Mouse (Mus musculus) hindbrain, embryonic 16.5 days (tissue): ENCODE results near the gene Tgfbr3. TPM values are rescaled to one million over a fixed set of nuclear protein-coding genes. Genes with fewer than 3 reads are reported as not detected.

Source experiments
- ATAC-seq: fragments of 200-750 bp; cut with Nextera tagmentation; 2 replicates; pipeline ENCODE4 v1.8.0; 2017; ENCODE audit warnings: moderate TSS enrichment, moderate library complexity
- H3K27ac ChIP-seq: fragments of 300-500 bp; sonication (generic); 2 replicates; pipeline ENCODE4 v1.5.1; 2014; ENCODE audit warnings: low read depth, mild to moderate bottlenecking, control low read depth, low read length, moderate library complexity
- H3K27me3 ChIP-seq: fragments of 300-500 bp; sonication (generic); replicated peaks from 2 replicates; pipeline ENCODE4 v1.6.1; 2014; ENCODE audit warnings: low read length; ENCODE audit not compliant: control insufficient read depth, insufficient read depth
- H3K36me3 ChIP-seq: fragments of 300-500 bp; sonication (generic); 2 replicates; pipeline ENCODE4 v1.6.1; 2014; ENCODE audit warnings: mild to moderate bottlenecking, low read length, moderate library complexity, mixed read lengths; ENCODE audit not compliant: control insufficient read depth, insufficient read depth
- H3K4me1 ChIP-seq: fragments of 300-500 bp; sonication (generic); 2 replicates; pipeline ENCODE4 v1.6.1; 2014; ENCODE audit warnings: low read depth, low read length; ENCODE audit not compliant: control insufficient read depth, insufficient read depth
- H3K4me2 ChIP-seq: fragments of 300-500 bp; sonication (generic); 2 replicates; pipeline ENCODE4 v1.6.1; 2014; ENCODE audit warnings: mild to moderate bottlenecking, low read length, control low read depth, moderate library complexity
- H3K4me3 ChIP-seq: fragments of 300-500 bp; sonication (generic); 2 replicates; pipeline ENCODE4 v1.5.1; 2014; ENCODE audit warnings: mild to moderate bottlenecking, low read length, control low read depth, moderate library complexity
- H3K9ac ChIP-seq: fragments of 300-500 bp; sonication (generic); 2 replicates; pipeline ENCODE4 v1.6.1; 2014; ENCODE audit warnings: low read depth, mild to moderate bottlenecking, control low read depth, low read length, moderate library complexity
- H3K9me3 ChIP-seq: fragments of 300-500 bp; sonication (generic); 2 replicates; pipeline ENCODE4 v1.6.1; 2014; ENCODE audit warnings: mild to moderate bottlenecking, low read length, moderate library complexity; ENCODE audit not compliant: control insufficient read depth
- WGBS: fragments of 180-500 bp; shearing (Covaris S2); extraction: QIAGEN DNeasy Blood & Tissue Kit; methylation state at CpG from one replicate; pipeline ENCODE4 v1.1.7; 2014; 5-methylcytosine and 5-hydroxymethylcytosine counted together
- polyA plus RNA-seq: library from polyadenylated mRNA; unstranded; fragments of >200 nt; fragmentation: Nextera tagmentation; extraction: Ambion mirVana; gene quantifications from 2 replicates; pipeline ENCODE4 v1.2.1, GENCODE M21; 2015

Gene Tgfbr3
- polyA plus RNA-seq, 1 experiment from 2014 or later: 5.9 TPM

- Histone ChIP-seq H3K36me3 (no peaks in the 10 kb centered on the region), H3K4me3 (no peak overlapping the region), H3K9me3 (no peaks in the 10 kb centered on the region), H3K9ac (no peak overlapping the region), H3K27ac (no peak overlapping the region), H3K4me1 (no peaks in the 10 kb centered on the region), H3K27me3 (no peaks in the 10 kb centered on the region), H3K4me2 (no peak overlapping the region)
- WGBS: 92% methylated on average over 9 of the region's 9 CpGs
- ATAC-seq: no peak
Observed at GRCm38 (mm10) chr5:107193160-107193559, 96.3 kb downstream of the Tgfbr3 start.

GRCm38 (mm10) chr5:107192372-107192771 lies 97.1 kb downstream of the Tgfbr3 start:
- Histone ChIP-seq H3K9me3 (no peaks in the 10 kb centered on the region), H3K9ac (no peak overlapping the region), H3K27me3 (no peaks in the 10 kb centered on the region), H3K4me3 (no peak overlapping the region), H3K27ac (no peak overlapping the region), H3K4me2 (no peak overlapping the region), H3K36me3 (no peaks in the 10 kb centered on the region), H3K4me1 (no peaks in the 10 kb centered on the region)
- WGBS: 52% methylated on average over 7 of the region's 7 CpGs
- ATAC-seq: no peak

- Histone ChIP-seq H3K27me3 (no peaks in the 10 kb centered on the region), H3K4me1 (no peaks in the 10 kb centered on the region), H3K27ac (no peak overlapping the region), H3K9ac (no peak overlapping the region), H3K36me3 (no peaks in the 10 kb centered on the region), H3K4me2 (no peak overlapping the region), H3K4me3 (no peak overlapping the region), H3K9me3 (no peaks in the 10 kb centered on the region)
- ATAC-seq: no peak
- WGBS: 84% methylated on average over 10 of the region's 10 CpGs
Observed at GRCm38 (mm10) chr5:107188551-107188950, 100.9 kb downstream of the Tgfbr3 start.

DNA sequence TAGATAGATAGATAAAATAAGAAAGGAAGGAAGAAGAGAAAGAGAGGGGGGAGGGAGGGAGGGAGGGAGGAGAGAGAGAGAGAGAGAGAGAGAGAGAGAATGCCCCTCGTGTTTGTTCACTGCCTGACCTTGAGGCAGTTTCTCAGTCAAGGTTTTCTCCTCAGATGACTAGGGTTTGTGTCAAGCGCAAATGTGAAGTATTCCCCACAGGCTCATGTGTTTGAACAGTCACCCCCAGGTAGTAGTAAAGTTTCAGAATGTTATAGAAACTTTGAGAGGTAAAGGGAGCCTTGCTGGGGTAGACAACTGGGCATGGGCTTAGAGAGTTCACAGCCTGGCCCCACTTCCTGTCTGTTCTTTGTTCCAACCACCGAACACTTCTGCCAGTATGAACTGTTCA lies 103.2 kb downstream of the Tgfbr3 start:
- Histone ChIP-seq H3K4me2 (no peak overlapping the region), H3K27me3 (no peaks in the 10 kb centered on the region), H3K9ac (no peak overlapping the region), H3K27ac (no peak overlapping the region), H3K9me3 (no peaks in the 10 kb centered on the region), H3K4me3 (no peak overlapping the region), H3K4me1 (no peaks in the 10 kb centered on the region), H3K36me3 (no peaks in the 10 kb centered on the region)
- WGBS: 88% methylated on average over 3 of the region's 3 CpGs
- no peak for ATAC-seq

GRCm38 (mm10) chr5:107184158-107184883 lies 105.1 kb downstream of the Tgfbr3 start:
- no peaks in the 10 kb centered on the region for H3K4me1 ChIP-seq
- 86% methylated on average over 8 of the region's 8 CpGs for WGBS
- H3K9ac ChIP-seq: no peak overlapping the region
- no peaks in the 10 kb centered on the region for H3K9me3 ChIP-seq
- no peaks in the 10 kb centered on the region for H3K27me3 ChIP-seq
- no peak for ATAC-seq
- H3K36me3 ChIP-seq: no peaks in the 10 kb centered on the region
- no peak overlapping the region for H3K4me2 ChIP-seq
- H3K4me3 ChIP-seq: no peak overlapping the region
- H3K27ac ChIP-seq: no peak overlapping the region

DNA sequence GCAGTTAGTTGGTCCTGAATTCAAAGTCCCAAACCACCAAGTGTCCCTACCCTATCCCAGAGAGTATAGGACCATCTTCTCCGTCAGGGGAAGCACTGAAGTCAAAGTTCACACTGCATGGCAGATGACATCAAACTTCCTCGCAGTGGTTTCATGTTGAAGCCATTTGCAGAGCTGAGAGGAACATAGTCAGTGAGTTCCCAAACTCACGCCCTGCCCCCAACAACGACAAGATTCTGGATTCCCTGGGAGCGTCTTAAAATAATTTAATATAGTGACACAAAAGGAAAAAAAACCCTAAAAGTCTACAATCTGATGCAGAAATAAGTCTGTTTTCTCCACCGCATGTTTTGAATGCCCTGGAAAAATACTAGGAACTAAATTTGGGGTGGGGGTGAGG lies 105.9 kb downstream of the Tgfbr3 start:
- Histone ChIP-seq H3K9me3 (no peaks in the 10 kb centered on the region), H3K4me3 (no peak overlapping the region), H3K27me3 (no peaks in the 10 kb centered on the region), H3K27ac (no peak overlapping the region), H3K9ac (no peak overlapping the region), H3K4me1 (no peaks in the 10 kb centered on the region), H3K36me3 (no peaks in the 10 kb centered on the region), H3K4me2 (no peak overlapping the region)
- 83% methylated on average over 6 of the region's 6 CpGs for WGBS
- no peak for ATAC-seq

GRCm38 (mm10) chr5:107182721-107183120 lies 106.7 kb downstream of the Tgfbr3 start:
- no peaks in the 10 kb centered on the region; the same call in 1 of the 2 replicates for H3K4me1 ChIP-seq
- no peaks in the 10 kb centered on the region for H3K36me3 ChIP-seq
- H3K4me2 ChIP-seq: no peak overlapping the region
- H3K9ac ChIP-seq: no peak overlapping the region
- H3K9me3 ChIP-seq: no peaks in the 10 kb centered on the region
- H3K4me3 ChIP-seq: no peak overlapping the region
- 93% methylated on average over 7 of the region's 7 CpGs for WGBS
- ATAC-seq: no peak
- H3K27me3 ChIP-seq: no peaks in the 10 kb centered on the region
- no peak overlapping the region for H3K27ac ChIP-seq

DNA sequence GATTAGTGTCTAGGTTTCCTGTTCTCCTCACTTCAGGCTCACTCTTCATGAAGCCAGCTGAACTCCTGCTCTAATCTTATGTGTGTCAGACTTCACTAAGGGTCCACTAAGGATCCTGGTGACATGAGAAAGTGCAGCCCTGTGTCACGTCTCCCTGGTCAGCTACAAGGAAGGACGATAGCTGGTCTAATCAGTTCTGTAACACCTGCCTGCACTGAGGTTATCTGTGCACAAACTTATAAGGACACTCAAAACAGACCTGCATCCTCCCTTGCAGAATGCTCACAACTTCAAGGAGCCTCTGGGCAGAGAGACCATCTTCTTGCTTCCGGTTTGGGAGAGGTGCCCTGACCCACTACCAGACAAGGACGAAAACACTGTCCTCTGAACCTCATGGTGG lies 107.6 kb downstream of the Tgfbr3 start:
- WGBS: 86% methylated on average over 4 of the region's 4 CpGs

GRCm38 (mm10) chr5:107179194-107179593 lies 110.2 kb downstream of the Tgfbr3 start:
- no peaks in the 10 kb centered on the region for H3K9me3 ChIP-seq
- no peak overlapping the region for H3K9ac ChIP-seq
- 96% methylated on average over 5 of the region's 5 CpGs for WGBS
- H3K27me3 ChIP-seq: no peaks in the 10 kb centered on the region
- no peaks in the 10 kb centered on the region for H3K36me3 ChIP-seq
- H3K4me3 ChIP-seq: no peak overlapping the region
- H3K4me2 ChIP-seq: no peak overlapping the region
- no peaks in the 10 kb centered on the region; the same call in 1 of the 2 replicates for H3K4me1 ChIP-seq
- ATAC-seq: no peak
- no peak overlapping the region for H3K27ac ChIP-seq

More for the DNA sequence above, 107.6 kb downstream of the Tgfbr3 start:
- H3K36me3 ChIP-seq: no peaks in the 10 kb centered on the region
- no peaks in the 10 kb centered on the region for H3K27me3 ChIP-seq
- no peak overlapping the region for H3K27ac ChIP-seq
- no peaks in the 10 kb centered on the region for H3K9me3 ChIP-seq
- no peak overlapping the region for H3K9ac ChIP-seq
- no peak overlapping the region for H3K4me2 ChIP-seq
- ATAC-seq: no peak
- no peak overlapping the region for H3K4me3 ChIP-seq
- no peaks in the 10 kb centered on the region; the same call in 1 of the 2 replicates for H3K4me1 ChIP-seq
